Mouse (Mus musculus): ENCODE results near the gene Efhd2. TPM values are rescaled to one million over a fixed set of nuclear protein-coding genes. Genes with fewer than 3 reads are reported as not detected.

The Efhd2 gene
- total and polyA plus RNA-seq, 2 experiments from 2014 or later: 49.2 to 62.5 TPM

- Histone ChIP-seq H3K27ac (no peak within 1 kb of the TSS), H3K4me1 (ENCODE audit: insufficient read depth, low read length) (no peaks in the 10 kb centered on the region), H3K36me3 (ENCODE audit: insufficient read depth, low read length) (no peaks in the 10 kb centered on the region), H3K27me3 (ENCODE audit: insufficient read depth, low read length) (no peaks in the 10 kb centered on the region), H3K4me3 (ENCODE audit: low read length) (no peak within 1 kb of the TSS), H3K4me2 (ENCODE audit: low read depth, low read length) (no peak within 1 kb of the TSS), H3K9ac (replicated peaks; ENCODE audit: low read length) (no peak within 1 kb of the TSS), H3K9me3 (ENCODE audit: low read length) (no peaks in the 10 kb centered on the region)
- TF ChIP-seq CTCF (IDR thresholded peaks at IDR 0.05; ENCODE audit: low read depth): no peak
- ATAC-seq: no peak
- 90% methylated on average over 6 of the region's 6 CpGs for WGBS
- no peak for DNase-seq (ENCODE audit: low spot score)
Measured at GRCm38 (mm10) chr4:141845999-141846398, 28.7 kb downstream of the Efhd2 start, which contains the start of gene Ctrc. Gene Ctrc, minus strand, starts transcription at chr4:141846359.

GRCm38 (mm10) chr4:141834536-141835095 lies 40.1 kb downstream of the Efhd2 start:
- H3K36me3 ChIP-seq (ENCODE audit: insufficient read depth, low read length): no peaks in the 10 kb centered on the region
- H3K27me3 ChIP-seq (ENCODE audit: insufficient read depth, low read length): no peaks in the 10 kb centered on the region
- no peak overlapping the region for H3K4me3 ChIP-seq (ENCODE audit: low read length)
- ATAC-seq (no peak), DNase-seq (ENCODE audit: low spot score) (no peak)
- H3K9me3 ChIP-seq (ENCODE audit: low read length): no peaks in the 10 kb centered on the region
- H3K9ac ChIP-seq (replicated peaks; ENCODE audit: low read length): no peak overlapping the region
- no peaks in the 10 kb centered on the region for H3K4me1 ChIP-seq (ENCODE audit: insufficient read depth, low read length)
- TF ChIP-seq CTCF (IDR thresholded peaks at IDR 0.05; ENCODE audit: low read depth): no peak
- H3K27ac ChIP-seq: no peak overlapping the region
- 72% methylated on average over 5 of the region's 5 CpGs for WGBS
- no peak overlapping the region for H3K4me2 ChIP-seq (ENCODE audit: low read depth, low read length)

- H3K36me3 ChIP-seq (ENCODE audit: insufficient read depth, low read length): no peaks in the 10 kb centered on the region
- no peaks in the 10 kb centered on the region for H3K4me1 ChIP-seq (ENCODE audit: insufficient read depth, low read length)
- H3K27ac ChIP-seq: no peak overlapping the region
- H3K9me3 ChIP-seq (ENCODE audit: low read length): no peaks in the 10 kb centered on the region
- no peaks in the 10 kb centered on the region for H3K27me3 ChIP-seq (ENCODE audit: insufficient read depth, low read length)
- 44% methylated on average over 1 of the region's 1 CpGs for WGBS
- ATAC-seq: no peak
- no peak for TF ChIP-seq CTCF (IDR thresholded peaks at IDR 0.05; ENCODE audit: low read depth)
- no peak for DNase-seq (ENCODE audit: low spot score)
- no peak overlapping the region for H3K9ac ChIP-seq (replicated peaks; ENCODE audit: low read length)
- no peak overlapping the region for H3K4me3 ChIP-seq (ENCODE audit: low read length)
- no peak overlapping the region for H3K4me2 ChIP-seq (ENCODE audit: low read depth, low read length)
Measured at GRCm38 (mm10) chr4:141833911-141834310, 40.8 kb downstream of the Efhd2 start.

DNA sequence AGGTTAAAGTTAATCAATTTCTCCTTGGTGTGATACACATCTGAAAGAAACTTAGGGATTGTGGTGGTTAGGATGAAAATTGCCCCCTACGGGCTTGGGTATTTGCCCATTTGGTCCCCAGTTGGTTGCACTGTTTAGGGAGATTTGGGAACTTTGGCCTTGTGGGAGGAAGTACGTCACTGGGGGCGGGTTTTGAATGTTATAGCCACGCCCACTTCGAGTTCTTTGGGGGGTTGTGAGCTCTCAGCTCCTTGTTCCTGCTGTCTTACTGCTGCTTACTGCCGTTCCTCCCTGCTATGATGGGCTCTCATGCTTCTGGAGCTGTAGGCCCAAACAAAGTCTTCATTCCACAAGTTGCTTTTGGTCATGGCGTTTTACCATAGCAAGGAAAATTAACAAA lies 43.4 kb downstream of the Efhd2 start:
- Histone ChIP-seq H3K27me3 (ENCODE audit: insufficient read depth, low read length) (no peaks in the 10 kb centered on the region), H3K4me1 (ENCODE audit: insufficient read depth, low read length) (no peaks in the 10 kb centered on the region), H3K27ac (no peak overlapping the region), H3K36me3 (ENCODE audit: insufficient read depth, low read length) (no peaks in the 10 kb centered on the region), H3K9me3 (ENCODE audit: low read length) (no peaks in the 10 kb centered on the region), H3K9ac (replicated peaks; ENCODE audit: low read length) (no peak overlapping the region), H3K4me3 (ENCODE audit: low read length) (no peak overlapping the region), H3K4me2 (ENCODE audit: low read depth, low read length) (no peak overlapping the region)
- no peak for ATAC-seq
- no peak for TF ChIP-seq CTCF (IDR thresholded peaks at IDR 0.05; ENCODE audit: low read depth)
- WGBS: 86% methylated on average over 7 of the region's 7 CpGs
- no peak for DNase-seq (ENCODE audit: low spot score)

GRCm38 (mm10) chr4:141830381-141830780 lies 44.3 kb downstream of the Efhd2 start:
- no peak for ATAC-seq
- WGBS: 49% methylated on average over 11 of the region's 11 CpGs
- no peaks in the 10 kb centered on the region for H3K4me1 ChIP-seq (ENCODE audit: insufficient read depth, low read length)
- DNase-seq (ENCODE audit: low spot score): no peak
- H3K36me3 ChIP-seq (ENCODE audit: insufficient read depth, low read length): no peaks in the 10 kb centered on the region
- no peak overlapping the region for H3K9ac ChIP-seq (replicated peaks; ENCODE audit: low read length)
- no peak for TF ChIP-seq CTCF (IDR thresholded peaks at IDR 0.05; ENCODE audit: low read depth)
- H3K27ac ChIP-seq: no peak overlapping the region
- no peak overlapping the region for H3K4me2 ChIP-seq (ENCODE audit: low read depth, low read length)
- no peak overlapping the region for H3K4me3 ChIP-seq (ENCODE audit: low read length)
- H3K27me3 ChIP-seq (ENCODE audit: insufficient read depth, low read length): no peaks in the 10 kb centered on the region
- H3K9me3 ChIP-seq (ENCODE audit: low read length): no peaks in the 10 kb centered on the region

DNA sequence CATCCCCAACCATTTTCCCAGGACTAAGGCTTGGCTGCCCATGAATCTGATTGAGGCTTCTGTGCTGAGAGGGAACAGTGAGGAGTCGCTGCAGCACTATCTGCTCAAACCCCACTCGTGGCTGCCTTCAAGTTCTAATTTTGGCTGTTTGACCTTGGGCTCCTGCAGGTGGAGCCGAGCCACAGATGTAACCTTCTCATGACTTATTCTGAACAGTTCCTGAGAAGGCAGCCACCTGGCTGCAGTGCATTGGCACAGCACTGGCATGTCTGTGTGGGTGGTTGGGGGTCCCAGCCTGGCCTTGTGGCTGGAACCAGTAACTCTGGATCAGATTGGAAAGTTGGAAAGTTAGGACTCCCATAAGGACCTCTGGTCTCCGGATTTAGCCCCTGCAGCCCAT lies 46.5 kb downstream of the Efhd2 start:
- ATAC-seq (no peak), DNase-seq (ENCODE audit: low spot score) (no peak)
- Histone ChIP-seq H3K36me3 (ENCODE audit: insufficient read depth, low read length) (no peaks in the 10 kb centered on the region), H3K4me1 (ENCODE audit: insufficient read depth, low read length) (no peaks in the 10 kb centered on the region), H3K9ac (replicated peaks; ENCODE audit: low read length) (no peak overlapping the region), H3K27ac (no peak overlapping the region), H3K9me3 (ENCODE audit: low read length) (no peaks in the 10 kb centered on the region), H3K27me3 (ENCODE audit: insufficient read depth, low read length) (no peaks in the 10 kb centered on the region), H3K4me2 (ENCODE audit: low read depth, low read length) (no peak overlapping the region), H3K4me3 (ENCODE audit: low read length) (no peak overlapping the region)
- WGBS: 67% methylated on average over 4 of the region's 4 CpGs
- no peak; the same call in 1 of the 2 replicates for TF ChIP-seq CTCF (IDR thresholded peaks at IDR 0.05; ENCODE audit: low read depth)

- TF ChIP-seq CTCF (IDR thresholded peaks at IDR 0.05; ENCODE audit: low read depth): no peak
- Histone ChIP-seq H3K9ac (replicated peaks; ENCODE audit: low read length) (no peak overlapping the region), H3K9me3 (ENCODE audit: low read length) (no peaks in the 10 kb centered on the region), H3K4me2 (ENCODE audit: low read depth, low read length) (no peak overlapping the region), H3K27me3 (ENCODE audit: insufficient read depth, low read length) (no peaks in the 10 kb centered on the region), H3K36me3 (ENCODE audit: insufficient read depth, low read length) (no peaks in the 10 kb centered on the region), H3K4me3 (ENCODE audit: low read length) (no peak overlapping the region), H3K27ac (no peak overlapping the region), H3K4me1 (ENCODE audit: insufficient read depth, low read length) (no peaks in the 10 kb centered on the region)
- 87% methylated on average over 2 of the region's 2 CpGs for WGBS
- ATAC-seq (no peak), DNase-seq (ENCODE audit: low spot score) (no peak)
Measured at GRCm38 (mm10) chr4:141827401-141827800, 47.3 kb downstream of the Efhd2 start.

Data from hindbrain, postnatal 0 days (tissue).